Mouse (Mus musculus): ENCODE data around the gene Rfc4. TPM values are rescaled to one million over a fixed set of nuclear protein-coding genes. Genes with fewer than 3 reads are reported as not detected.

Gene Rfc4
- total RNA-seq, 2 experiments from 2014 or later, result 32.8 to 133 TPM

Other genes with a start within 250 kb of the Rfc4 start
- gene Ahsg, start 236.5 kb downstream of the Rfc4 start, total RNA-seq (2015; ENCODE audit: low replicate concordance), result not detected in 2 replicates
- not detected in 2 replicates for gene Ahsg, start 236.5 kb downstream of the Rfc4 start, total RNA-seq (2017; ENCODE audit: low replicate concordance)
- gene Fetub, start 209.4 kb downstream of the Rfc4 start, total RNA-seq (2015; ENCODE audit: low replicate concordance), result not detected in 2 replicates
- not detected in 2 replicates for gene Fetub, start 209.4 kb downstream of the Rfc4 start, total RNA-seq (2017; ENCODE audit: low replicate concordance)
- gene Hrg, start 176.7 kb downstream of the Rfc4 start, total RNA-seq (2015; ENCODE audit: low replicate concordance), result not detected in 2 replicates
- gene Hrg, start 176.7 kb downstream of the Rfc4 start, total RNA-seq (2017; ENCODE audit: low replicate concordance), result not detected in 2 replicates
- not detected in 2 replicates for gene Kng2, start 98.3 kb downstream of the Rfc4 start, total RNA-seq (2015; ENCODE audit: low replicate concordance)
- 2.6 TPM in 1 of 2 replicates, not detected in the other for gene Kng2, start 98.3 kb downstream of the Rfc4 start, total RNA-seq (2017; ENCODE audit: low replicate concordance)
- 0.72 and 3.4 TPM in 2 replicates for gene Kng1, start 69.9 kb downstream of the Rfc4 start, total RNA-seq (2015; ENCODE audit: low replicate concordance)
- not detected in 2 replicates for gene Kng1, start 69.9 kb downstream of the Rfc4 start, total RNA-seq (2017; ENCODE audit: low replicate concordance)
- gene Eif4a2, start 20.3 kb downstream of the Rfc4 start, total RNA-seq (2015; ENCODE audit: low replicate concordance), result 140 and 151 TPM in 2 replicates
- gene Eif4a2, start 20.3 kb downstream of the Rfc4 start, total RNA-seq (2017; ENCODE audit: low replicate concordance), result 189 and 232 TPM in 2 replicates
- 12.2 TPM in 1 of 2 replicates, not detected in the other for gene Adipoq, start 18.8 kb upstream of the Rfc4 start, total RNA-seq (2015; ENCODE audit: low replicate concordance)
- gene Adipoq, start 18.8 kb upstream of the Rfc4 start, total RNA-seq (2017; ENCODE audit: low replicate concordance), result 0.51 TPM in 1 of 2 replicates, not detected in the other
- gene St6gal1, start 97.0 kb upstream of the Rfc4 start, total RNA-seq (2015; ENCODE audit: low replicate concordance), result 4.3 and 7.5 TPM in 2 replicates
- gene St6gal1, start 97.0 kb upstream of the Rfc4 start, total RNA-seq (2017; ENCODE audit: low replicate concordance), result 3.2 and 3.9 TPM in 2 replicates

All from erythroid progenitor cell, adult 5-6 weeks (primary cell).